Mouse (Mus musculus): ENCODE measurements around the gene Gm3327.
"Not testable (repeated sequence)": the region's sequence is repeated elsewhere in the genome, so short reads cannot be mapped to it uniquely, and the experiment has no call there.

Gene Gm3327

GRCm38 (mm10) chr14:44123551-44123950 lies at the start of gene Gm3327:
Gene Gm3327, plus strand, starts transcription at chr14:44123851.
- DNase-seq, result not testable (repeated sequence)

GRCm38 (mm10) chr14:44077785-44078341 lies 45.8 kb upstream of the Gm3327 start:
- not testable (repeated sequence) for DNase-seq

- not testable (repeated sequence) for DNase-seq
Observed at GRCm38 (mm10) chr14:44086588-44086987, 37.1 kb upstream of the Gm3327 start.

- DNase-seq, result not testable (repeated sequence)
Observed at GRCm38 (mm10) chr14:44087535-44087934, 36.1 kb upstream of the Gm3327 start.

- not testable (repeated sequence) for DNase-seq
Observed at GRCm38 (mm10) chr14:44091524-44091923, 32.1 kb upstream of the Gm3327 start.

- DNase-seq, result not testable (repeated sequence)
Observed at GRCm38 (mm10) chr14:44094445-44094844, 29.2 kb upstream of the Gm3327 start.

GRCm38 (mm10) chr14:44100030-44100429 lies 23.6 kb upstream of the Gm3327 start:
- DNase-seq, result not testable (repeated sequence)

- not testable (repeated sequence) for DNase-seq
Observed at GRCm38 (mm10) chr14:44102354-44102753, 21.3 kb upstream of the Gm3327 start, which contains the start of gene Ear2. Gene Ear2, plus strand, starts transcription at chr14:44102654.

GRCm38 (mm10) chr14:44110981-44111380 lies 12.7 kb upstream of the Gm3327 start:
- no peak for DNase-seq
